Mouse (Mus musculus): ENCODE results near the gene Sdk1.

Gene Sdk1

DNA sequence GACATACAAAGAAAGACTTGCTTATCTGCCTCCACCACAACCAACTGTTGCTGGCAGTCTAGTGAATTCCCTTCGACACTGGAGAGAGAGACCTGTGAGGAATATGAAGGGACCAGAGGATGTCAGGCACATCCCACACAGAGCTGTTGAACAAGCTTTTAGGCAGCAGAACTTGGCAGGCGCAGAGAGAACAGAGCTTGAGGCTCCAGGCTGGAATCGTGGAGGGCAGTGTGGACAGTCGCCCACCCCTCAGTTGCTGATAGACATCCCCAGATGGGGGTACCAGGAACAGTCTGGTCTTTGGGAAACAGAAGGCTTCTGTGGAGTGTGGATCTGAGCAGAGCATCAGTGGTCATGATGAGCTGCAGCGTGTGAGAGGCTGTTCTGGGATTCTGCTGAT lies 747.4 kb downstream of the Sdk1 start:
- no peak for DNase-seq (ENCODE audit: low read depth, low spot score)

DNA sequence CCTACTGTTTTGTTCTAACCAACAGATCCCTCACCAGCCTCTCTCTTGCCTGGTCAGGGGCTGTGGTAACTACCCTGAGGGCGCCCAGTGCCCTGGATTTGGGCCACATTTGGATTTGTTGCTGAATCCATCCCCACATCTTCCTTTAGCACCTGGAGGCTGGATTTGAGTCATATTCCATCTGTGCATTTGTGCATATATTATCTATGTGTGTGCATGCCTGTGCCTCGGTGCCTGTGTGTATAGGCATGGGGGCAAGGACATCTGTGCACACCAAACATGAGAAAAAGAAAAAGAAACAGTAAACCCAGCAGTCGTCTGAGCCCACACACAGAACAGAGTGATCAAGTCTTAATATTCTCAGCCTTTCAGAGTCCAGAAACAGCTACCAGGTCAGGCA lies 752.9 kb downstream of the Sdk1 start:
- DNase-seq (ENCODE audit: low read depth, low spot score) = no peak

DNA sequence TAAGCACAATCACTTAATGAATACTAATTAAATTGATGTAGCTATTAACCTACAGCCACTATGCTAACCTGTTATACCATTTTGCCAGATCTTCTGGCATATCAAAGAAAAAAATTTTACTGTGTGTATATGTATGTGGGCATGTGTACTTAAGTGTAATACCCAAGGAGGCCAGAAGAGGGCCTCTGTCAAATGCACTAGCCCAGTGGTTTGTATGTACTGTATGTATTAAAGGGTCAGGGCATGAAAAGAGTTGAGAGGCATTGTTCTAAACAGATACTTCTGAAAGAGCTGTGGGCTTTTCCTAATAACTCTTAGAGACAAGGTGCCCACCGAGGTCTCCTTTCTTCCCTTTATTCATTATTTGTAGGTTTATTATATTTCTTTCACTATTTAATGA lies 759.0 kb downstream of the Sdk1 start:
- no peak for DNase-seq (ENCODE audit: low read depth, low spot score)

DNA sequence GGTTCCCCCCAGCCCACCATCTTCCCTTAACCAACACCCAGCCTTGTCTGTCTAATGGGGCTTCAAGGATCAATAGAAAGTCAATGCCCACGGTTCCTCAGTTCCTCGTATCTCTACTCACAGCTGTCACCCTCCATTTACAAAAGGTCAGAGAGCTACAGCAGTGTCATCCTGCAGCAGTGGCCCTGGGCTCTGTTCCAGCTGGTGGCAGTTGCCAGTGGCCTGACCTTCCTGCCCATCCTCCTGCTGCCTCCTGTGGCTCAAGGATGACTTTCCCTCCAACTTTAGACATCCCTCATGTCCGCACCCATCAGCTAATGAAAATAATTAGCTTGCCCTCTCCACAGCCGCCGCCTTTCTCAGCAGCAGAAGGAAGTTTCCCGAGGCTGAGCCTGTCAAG lies 759.8 kb downstream of the Sdk1 start:
- DNase-seq (ENCODE audit: low read depth, low spot score) = no peak

DNA sequence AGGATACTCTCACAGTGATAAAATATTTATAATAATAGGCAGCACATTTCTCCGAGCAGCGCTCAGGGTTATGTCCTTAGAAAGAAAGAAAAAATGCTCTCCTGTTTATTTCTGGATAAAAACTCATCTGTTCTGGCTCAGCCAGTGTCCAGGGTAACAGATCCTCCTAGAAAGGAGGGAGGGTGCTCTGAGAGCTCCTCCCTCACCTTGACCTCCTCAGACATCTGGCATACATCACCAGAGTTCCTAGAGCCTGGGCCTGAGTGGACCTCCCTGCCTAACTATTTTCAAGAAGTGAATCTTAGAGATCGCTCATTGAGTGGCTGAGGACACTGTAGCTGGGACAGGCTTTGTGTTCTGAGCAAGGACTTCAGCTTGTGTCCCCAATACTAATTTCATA lies 760.7 kb downstream of the Sdk1 start:
- DNase-seq (ENCODE audit: low read depth, low spot score) = no peak

DNA sequence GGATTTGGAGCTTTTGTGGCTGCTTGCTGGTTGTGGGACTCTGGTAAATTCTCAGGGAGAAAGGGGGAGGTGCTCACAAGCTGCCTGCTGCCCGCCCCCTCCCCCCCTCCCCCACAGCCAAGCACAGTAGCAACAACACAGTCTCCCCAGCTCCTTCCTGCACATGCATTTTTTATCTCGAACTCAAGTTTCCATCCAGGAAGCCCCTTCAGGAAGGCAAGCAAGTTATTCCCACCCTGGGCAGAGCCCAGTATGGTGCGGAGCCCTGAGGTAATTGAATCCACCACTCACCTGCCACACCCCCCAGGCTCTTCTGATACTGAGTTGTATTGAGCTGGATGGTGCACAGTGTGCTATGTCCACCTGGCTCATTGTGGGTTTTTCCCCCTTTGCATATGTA lies 768.9 kb downstream of the Sdk1 start:
- no peak for DNase-seq (ENCODE audit: low read depth, low spot score)

DNA sequence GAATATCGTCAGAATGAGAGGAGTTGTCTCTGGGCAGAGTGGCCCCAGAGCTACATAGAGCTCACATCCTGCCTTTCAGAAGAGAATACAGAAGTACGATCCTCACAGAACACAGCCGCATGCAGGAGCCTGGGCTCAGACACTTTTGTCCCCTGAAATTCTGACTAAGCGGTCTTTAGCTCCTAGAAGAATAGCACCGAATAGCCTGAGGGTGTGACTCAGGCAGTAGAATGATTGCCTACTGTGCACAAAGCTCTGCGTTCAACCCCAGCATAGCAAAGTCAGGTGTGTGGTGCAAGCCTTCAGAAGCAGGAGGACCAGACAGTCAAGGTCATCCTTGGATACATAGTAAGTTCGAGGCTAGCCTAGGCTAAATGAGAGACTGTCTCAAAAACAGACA lies 775.7 kb downstream of the Sdk1 start:
- DNase-seq (ENCODE audit: low read depth, low spot score) = no peak

DNA sequence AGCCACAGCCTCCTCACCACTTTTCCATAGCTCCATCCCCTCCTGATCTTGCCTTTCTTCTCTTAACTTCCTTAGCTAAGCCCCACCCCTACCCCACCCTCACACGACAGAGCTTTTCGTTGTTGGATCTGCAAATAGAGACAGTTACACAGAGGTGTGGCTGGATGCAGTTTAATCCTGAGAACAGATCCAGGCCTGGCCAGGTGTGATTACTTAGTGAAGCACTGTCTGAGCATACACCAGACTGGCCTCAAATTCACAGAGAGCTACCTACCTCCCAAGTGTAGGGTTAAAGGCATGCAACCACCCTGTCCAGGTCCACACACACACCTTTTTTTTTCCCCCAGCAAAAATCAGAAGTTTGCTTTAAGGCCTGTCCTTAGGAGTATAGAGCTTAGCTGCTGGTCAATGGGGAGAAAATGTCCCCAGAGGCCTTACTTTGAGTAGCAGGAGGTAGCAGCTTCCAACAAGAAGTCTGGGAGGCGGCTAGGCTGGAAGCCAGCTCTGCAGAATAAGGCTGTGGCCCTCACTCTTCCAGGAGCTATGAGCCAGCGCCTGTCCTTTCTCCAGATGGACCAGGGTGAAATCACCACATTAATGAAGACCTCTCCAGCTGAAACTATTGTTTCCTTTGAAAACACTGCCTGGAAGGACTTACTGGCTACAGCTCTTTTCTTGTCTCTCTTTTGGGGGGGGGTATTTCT lies 781.7 kb downstream of the Sdk1 start:
- DNase-seq (ENCODE audit: low read depth, low spot score) = no peak

DNA sequence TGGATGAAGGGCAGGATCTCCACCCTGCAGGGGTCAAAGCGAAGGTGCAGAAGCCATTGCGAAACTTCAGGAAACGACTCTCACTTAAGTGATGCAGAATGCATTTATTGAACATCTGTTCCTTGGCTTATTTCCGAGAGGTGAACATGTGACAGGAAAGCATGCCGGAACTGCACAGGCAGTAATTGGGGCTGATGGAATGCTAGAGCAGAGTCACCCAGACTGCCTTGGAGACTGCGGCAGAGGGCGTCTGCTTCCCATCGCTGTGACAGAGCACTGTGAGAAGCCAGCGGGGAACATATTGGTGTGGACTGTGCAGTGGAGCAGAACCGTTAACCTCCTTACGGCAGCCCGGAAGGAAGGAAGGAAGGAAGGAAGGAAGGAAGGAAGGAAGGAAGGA lies 783.2 kb downstream of the Sdk1 start:
- no peak for DNase-seq (ENCODE audit: low read depth, low spot score)

DNA sequence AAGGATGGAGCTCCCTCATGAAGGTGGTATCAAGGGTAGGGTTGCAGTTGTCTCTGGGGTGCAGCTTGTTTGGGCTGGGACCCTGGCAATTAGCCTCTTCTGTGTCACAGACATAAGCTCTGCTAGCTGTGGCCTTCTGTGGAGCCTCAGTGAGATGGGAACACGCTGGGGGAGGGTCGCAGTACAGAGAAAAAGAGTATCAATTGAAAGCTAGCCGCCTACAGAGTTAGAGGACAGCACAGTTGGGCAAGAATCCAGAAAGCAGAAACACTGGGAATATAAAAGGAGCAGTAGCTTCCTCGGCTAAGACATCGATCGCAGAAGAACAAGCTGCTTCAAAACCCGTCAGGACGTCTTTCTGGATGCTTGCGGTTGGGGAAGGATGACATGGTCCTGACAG lies 795.2 kb downstream of the Sdk1 start:
- no peak for DNase-seq (ENCODE audit: low read depth, low spot score)

DNA sequence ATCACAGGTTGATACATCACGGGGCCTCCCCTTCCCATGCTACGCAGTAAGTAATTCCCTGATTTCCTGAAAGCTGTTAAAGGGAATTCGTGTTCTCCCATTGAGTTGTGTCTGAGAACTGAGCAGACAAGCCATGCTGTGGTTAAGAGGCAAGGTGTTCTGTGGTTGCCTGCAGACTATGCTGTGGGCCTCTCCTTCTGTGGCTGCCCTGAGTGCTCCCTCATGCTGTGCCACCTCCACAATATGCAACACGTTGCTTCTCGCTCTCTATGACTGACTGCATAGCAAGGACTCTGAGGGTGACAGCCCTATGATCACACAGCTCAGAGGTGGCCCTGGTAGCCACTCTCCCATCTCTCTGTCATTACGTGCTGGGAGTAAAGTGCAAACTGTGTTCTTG lies 797.9 kb downstream of the Sdk1 start:
- no peak for DNase-seq (ENCODE audit: low read depth, low spot score)

DNA sequence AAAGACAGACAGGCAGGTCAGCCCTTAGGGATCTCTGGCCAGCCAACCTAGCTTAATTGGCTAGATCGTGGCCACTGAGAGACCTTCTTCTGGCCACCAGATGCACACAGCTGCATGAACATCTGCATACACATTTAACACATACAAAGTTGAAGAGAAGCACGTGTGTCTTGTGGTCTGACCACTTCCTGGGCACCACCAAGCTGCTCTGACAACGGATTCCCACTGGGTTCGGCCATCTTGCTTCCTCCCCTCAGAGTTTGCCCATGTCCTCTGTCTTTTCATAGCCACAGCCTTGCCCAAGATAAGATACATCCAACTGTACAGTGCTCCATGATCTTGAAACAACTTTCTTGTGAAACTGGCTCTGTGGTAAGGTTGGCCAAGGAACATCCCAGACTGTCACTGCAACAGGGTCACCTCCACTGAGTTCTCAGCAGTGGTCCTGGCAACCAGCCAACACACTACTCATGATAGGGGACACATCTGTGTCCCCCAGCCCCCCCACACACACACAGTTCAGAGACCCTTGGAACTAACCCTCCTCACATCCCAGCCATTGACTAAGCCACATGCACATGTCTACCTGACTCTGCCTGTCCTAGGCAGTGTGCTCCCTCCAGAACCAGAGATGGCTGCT lies 798.7 kb downstream of the Sdk1 start:
- DNase-seq (ENCODE audit: low read depth, low spot score) = no peak

DNA sequence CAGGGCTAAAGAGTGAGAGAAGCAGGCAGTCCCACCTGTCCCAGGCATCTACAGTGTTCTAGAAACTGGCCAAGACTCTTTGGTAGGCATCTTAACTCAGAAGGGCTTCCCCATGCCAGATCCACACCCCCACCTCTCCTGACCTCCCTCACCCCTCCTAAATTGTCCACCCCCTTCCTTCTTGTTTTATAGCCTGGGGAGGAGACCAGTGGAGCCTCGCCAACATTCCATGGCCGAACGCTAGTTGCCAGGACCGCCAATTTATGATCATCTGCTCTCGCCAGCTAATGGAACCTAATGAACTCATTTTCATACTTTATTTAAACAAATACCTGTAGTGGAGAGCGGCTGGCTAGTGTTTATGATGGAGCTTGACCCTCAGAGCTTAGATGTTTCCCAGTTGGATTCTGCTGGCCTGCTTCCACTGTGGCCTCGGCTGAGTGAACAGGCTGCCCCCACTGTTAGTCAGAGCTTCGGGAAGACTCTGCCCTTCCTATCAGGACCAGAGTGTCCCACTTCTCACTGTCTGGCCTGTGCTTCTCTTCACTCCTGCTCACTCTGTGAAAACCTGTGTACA lies 800.0 kb downstream of the Sdk1 start:
- DNase-seq (ENCODE audit: low read depth, low spot score) = no peak

DNA sequence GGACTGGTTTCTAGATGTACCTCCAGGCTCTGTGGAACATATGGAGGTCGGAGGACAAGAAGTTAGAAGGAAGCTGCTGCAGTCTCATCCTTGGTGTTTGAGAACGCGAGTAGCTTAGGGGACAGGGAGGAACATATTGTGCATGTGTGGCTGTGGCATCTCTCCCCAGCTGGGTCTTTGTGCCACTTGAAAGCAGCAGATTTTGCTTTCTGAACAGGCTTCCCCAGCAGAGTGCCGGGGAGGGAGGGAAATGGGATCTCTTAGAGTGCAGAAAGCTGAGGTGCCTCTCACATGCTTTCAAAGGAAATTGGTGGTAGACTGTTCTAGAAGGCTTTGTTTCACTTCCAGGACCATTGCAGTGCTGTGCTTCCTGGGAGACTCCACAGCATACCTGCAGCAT lies 820.5 kb downstream of the Sdk1 start:
- DNase-seq (ENCODE audit: low read depth, low spot score) = no peak

DNA sequence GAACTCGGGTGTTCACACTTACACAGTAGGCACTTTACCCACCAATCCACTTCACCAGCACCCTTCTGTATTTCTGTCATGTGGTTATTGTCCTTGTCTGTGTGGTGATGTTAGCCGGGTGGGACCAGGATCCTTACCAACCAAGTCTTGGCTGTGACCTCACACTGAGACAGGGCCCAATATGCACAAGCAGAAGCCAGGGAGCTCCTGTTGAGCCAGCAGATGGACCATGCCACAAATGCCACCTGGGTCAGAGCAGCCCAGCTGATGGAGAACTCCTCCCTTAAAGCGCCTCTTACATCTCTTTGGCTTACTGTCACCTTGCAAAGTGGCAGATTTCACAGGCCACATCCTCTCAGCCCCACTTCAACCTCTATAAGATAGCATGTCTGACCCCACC lies 830.0 kb downstream of the Sdk1 start:
- DNase-seq (ENCODE audit: low read depth, low spot score) = no peak

DNA sequence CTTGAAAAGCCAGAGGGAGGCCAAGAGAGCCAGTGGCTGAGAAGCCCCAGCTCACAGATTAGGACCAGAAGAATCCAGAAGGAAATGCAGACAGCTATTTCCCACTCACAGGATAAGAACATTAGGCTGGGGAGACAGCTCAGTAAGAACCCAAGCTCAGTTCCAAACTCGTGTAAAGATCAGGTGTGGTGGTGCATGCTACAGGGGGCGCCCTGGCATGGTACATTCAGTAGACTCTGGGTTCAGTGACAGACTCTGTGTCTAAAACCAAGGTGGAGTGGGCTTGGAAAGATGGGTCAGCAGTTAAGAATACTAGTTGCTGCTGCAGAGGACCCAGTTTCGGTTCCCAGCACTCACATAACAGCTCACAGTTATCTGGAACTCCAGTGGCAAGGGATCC lies 832.6 kb downstream of the Sdk1 start:
- DNase-seq (ENCODE audit: low read depth, low spot score) = no peak

DNA sequence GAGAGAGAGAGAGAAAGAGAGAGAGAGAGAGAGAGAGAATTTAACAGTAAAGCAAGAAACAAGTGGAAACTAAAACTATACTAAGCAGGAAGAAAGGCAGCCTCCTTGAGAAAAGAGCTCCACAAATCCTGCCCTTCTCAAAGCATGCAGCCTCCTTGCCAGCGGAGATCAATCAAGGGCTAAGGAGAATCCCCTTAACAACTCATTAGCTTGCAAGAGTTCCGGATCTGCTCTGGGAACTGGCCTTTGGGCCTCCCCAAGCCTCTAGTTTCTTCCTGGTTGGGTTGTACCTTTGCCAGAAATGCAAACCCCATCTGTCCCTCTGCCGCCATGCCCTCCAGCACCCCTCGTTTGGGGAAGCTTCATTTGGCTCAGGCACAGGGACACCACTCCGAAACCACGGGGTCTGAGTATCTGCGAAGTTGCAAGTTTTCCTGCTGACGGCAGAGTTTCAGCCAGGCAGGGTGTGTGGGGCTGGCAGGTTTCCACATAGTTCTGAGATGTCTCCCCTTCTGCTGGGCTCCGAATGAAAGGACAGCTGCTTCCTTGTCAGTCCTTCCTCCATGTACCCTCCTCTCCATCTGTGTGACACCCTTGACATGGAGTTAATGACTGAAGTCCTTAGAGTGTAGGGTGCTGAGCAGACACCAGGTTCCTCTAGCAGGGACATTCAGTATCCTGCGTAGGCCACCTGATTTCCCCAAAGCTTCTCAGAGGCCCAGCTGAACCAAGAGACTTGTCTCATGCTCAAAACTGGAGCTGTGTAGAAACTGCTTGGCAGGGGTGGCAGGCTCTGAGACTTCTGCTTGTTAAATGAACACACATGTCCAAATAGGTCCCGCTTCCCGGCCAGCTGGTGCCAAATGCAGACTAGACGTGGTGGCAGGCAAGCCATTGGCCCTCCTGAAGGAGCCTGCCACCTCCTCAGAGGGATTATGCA lies 833.5 kb downstream of the Sdk1 start:
- no peak for DNase-seq (ENCODE audit: low read depth, low spot score)

DNA sequence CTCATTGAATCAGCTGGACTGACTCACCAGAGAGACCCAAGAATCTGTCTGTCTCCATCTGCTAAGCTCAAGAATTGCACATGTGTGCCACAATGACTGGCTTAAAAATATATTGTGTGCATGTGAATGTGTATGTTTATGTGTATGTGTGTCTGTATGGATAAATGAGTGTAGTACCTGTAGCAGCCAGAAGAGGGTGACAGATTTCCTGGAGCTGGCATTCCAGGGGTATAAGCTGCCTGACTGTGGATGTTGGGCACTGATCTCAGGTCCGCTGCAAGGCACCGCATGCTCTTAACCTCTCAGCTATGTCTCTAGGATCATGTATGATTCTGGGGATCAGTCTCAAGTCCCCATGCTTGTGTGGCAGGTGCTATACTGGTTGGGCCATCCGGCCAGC lies 839.4 kb downstream of the Sdk1 start:
- no peak for DNase-seq (ENCODE audit: low read depth, low spot score)

DNA sequence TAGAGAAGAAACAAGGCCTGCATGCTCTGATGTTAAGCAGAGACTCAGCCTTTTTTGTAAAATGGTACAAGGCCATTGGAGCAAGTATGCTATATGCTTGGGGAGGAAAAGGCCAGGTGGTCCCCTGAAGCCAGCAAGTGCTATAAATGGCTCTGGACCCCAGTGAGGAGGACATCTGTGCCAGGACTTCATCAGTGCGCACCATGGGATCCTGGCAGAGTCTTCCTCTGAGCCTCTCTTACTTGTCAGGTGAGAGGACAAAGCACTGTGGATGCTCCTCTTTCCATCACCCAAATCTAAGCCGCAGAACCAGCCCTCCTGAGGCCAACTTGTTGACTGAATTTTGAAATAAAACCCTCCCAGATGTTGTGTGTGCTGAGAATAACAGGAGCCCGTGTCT lies 839.8 kb downstream of the Sdk1 start:
- DNase-seq (ENCODE audit: low read depth, low spot score) = no peak

DNA sequence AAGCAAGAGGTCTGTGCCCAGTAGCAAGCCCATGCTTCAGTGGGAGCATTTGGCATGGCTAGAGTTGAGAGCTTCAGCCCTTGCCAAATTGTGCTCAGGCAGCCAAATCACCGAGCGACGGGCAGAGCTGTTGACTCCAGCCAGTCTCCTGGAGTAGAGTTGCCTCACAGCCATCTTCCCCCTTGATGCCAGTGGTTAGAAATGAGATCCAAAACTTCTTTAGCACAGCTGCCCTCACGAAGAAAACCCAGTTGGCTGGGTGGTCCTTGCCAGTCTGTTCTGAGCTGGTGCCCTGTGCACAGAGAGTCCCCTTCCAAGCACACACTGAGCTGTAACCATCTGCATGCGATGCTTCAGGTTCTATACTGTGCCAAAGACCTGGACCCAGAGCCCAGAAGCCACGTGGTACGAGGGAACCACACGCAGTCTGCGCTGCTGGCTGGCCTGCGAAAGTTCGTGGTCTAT lies 855.1 kb downstream of the Sdk1 start:
- DNase-seq (ENCODE audit: low read depth, low spot score) = no peak

DNA sequence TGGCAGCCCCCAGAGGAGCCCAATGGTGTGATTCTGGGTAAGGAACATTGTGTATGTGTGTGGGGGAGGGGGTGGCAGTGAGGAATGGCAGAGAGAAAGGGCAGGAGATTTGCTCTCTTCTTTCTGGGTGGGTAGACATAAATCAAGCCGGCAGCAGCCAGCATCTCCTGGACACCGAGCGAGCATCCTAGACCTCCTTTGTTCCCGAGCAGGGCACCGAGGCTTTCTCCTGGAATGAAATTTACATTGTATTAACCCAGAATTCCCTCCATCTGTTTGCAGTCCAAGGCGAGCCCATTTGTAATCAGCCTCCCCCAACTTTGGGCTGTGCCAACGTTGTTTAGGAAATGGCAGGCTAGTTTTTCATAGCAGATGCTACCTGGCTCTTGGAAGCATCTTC lies 858.9 kb downstream of the Sdk1 start:
- DNase-seq (ENCODE audit: low read depth, low spot score) = no peak

DNA sequence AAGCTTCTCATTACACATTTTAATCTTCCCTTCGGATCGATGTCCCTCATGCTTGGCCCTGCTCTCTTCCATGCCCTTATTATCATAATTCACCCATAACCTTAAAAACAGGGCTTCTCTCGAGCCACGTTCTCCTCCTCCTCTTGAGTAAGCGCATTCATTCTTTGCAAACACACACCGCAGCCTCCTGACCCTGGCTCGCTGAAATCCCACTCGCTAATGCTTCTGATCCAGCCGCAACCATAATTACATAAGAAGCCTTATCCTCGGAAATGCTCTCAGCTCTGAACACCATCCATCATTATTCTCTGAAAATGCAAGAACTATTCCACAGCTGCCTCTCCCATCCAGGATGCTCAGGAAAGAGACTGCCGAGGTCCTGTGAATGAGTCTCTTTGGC lies 866.1 kb downstream of the Sdk1 start:
- peak; percentile 42 for DNase-seq (ENCODE audit: low read depth, low spot score)
